Mouse (Mus musculus) bone marrow, adult 2 months (tissue): Measurements from ENCODE around the gene Flnb. TPM values are rescaled to one million over a fixed set of nuclear protein-coding genes. Genes with fewer than 3 reads are reported as not detected.

Source experiments
- H3K27ac ChIP-seq: fragments of 200-500 bp; 2 replicates; pipeline ENCODE4 v1.5.1; 2012; ENCODE audit warnings: low read depth, mild to moderate bottlenecking, control low read depth, inconsistent platforms, low read length; ENCODE audit not compliant: control insufficient read depth, poor library complexity, insufficient read depth
- H3K4me1 ChIP-seq: fragments of 200-500 bp; 2 replicates; pipeline ENCODE4 v1.6.1; 2011; ENCODE audit warnings: low read length; ENCODE audit not compliant: control insufficient read depth, insufficient read depth
- H3K4me3 ChIP-seq: fragments of 200-500 bp; replicated peaks from 2 replicates; pipeline ENCODE3; 2011; ENCODE audit warnings: mild to moderate bottlenecking, low read depth, low read length, control low read depth; ENCODE audit not compliant: control insufficient read depth
- CTCF ChIP-seq: fragments of 200-500 bp; IDR thresholded peaks from 2 replicates; pipeline ENCODE4 v1.5.1; 2011; ENCODE audit warnings: low read length, control low read depth; ENCODE audit not compliant: control insufficient read depth, insufficient read depth
- POLR2A ChIP-seq: fragments of 200-500 bp; IDR thresholded peaks from 2 replicates; pipeline ENCODE4 v1.6.1; 2011; ENCODE audit warnings: low read depth, mild to moderate bottlenecking, control low read depth, low read length, borderline replicate concordance; ENCODE audit not compliant: control insufficient read depth
- WGBS: fragments of 180-500 bp; shearing (Covaris S2); methylation state at CpG from one replicate; pipeline ENCODE4 v1.1.7; 2018; 5-methylcytosine and 5-hydroxymethylcytosine counted together
- polyA plus RNA-seq: library from polyadenylated mRNA; stranded (reverse); fragments of >200 nt; gene quantifications from 2 replicates; pipeline ENCODE4 v1.2.4, GENCODE M21; 2011; ENCODE audit warnings: low replicate concordance; ENCODE audit not compliant: missing spikeins, insufficient read depth, insufficient read length

Gene Flnb
- polyA plus RNA-seq, 1 experiment = 5.4 TPM

- 71% methylated on average over 4 of the region's 4 CpGs for WGBS
- Histone ChIP-seq H3K4me3 (no peak overlapping the region), H3K27ac (no peak overlapping the region), H3K4me1 (no peaks in the 10 kb centered on the region)
- TF ChIP-seq CTCF (no peak), POLR2A (no peak)
These were observed 15.7 kb downstream of the Flnb start for GRCm38 (mm10) chr14:7833458-7833857.

GRCm38 (mm10) chr14:7838564-7839089 lies 20.9 kb downstream of the Flnb start:
- WGBS = 75% methylated on average over 5 of the region's 5 CpGs
- no peaks in the 10 kb centered on the region; the same call in 1 of the 2 replicates for H3K4me1 ChIP-seq
- TF ChIP-seq POLR2A (no peak), CTCF (no peak)

DNA sequence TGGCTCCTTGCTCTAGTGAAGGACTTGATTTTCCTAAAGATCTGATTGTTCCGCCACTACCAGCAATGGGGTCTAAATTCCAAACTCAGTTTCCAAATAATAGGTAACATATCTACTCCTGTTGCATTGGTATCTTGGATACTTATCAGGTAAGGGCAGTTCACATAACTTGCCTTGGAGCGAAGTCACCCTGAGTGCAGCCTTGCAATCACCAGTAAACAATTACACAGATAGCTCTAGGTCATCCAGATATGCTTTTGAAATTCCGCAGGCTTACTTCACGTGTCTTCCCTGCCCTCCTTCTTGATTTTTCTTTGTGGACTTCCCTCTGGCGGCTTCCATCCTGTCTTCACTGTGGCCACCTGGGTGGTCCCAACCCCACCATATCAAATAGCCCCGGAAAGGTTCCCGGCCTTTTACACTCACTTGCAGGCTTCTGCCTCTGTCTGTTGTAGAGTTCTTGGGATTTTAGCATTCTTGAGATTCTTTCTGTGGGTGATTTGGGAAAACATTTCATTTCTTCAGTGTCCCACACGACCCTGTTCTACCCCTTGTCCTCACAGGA lies 22.3 kb downstream of the Flnb start:
- TF ChIP-seq CTCF = no peak
- TF ChIP-seq POLR2A = no peak
- Histone ChIP-seq H3K4me1 (no peaks in the 10 kb centered on the region; the same call in 1 of the 2 replicates), H3K27ac (no peak overlapping the region), H3K4me3 (no peak overlapping the region)
- 74% methylated on average over 8 of the region's 8 CpGs for WGBS

More at GRCm38 (mm10) chr14:7838564-7839089, 20.9 kb downstream of the Flnb start:
- H3K4me3 ChIP-seq = no peak overlapping the region
- H3K27ac ChIP-seq = no peak overlapping the region

DNA sequence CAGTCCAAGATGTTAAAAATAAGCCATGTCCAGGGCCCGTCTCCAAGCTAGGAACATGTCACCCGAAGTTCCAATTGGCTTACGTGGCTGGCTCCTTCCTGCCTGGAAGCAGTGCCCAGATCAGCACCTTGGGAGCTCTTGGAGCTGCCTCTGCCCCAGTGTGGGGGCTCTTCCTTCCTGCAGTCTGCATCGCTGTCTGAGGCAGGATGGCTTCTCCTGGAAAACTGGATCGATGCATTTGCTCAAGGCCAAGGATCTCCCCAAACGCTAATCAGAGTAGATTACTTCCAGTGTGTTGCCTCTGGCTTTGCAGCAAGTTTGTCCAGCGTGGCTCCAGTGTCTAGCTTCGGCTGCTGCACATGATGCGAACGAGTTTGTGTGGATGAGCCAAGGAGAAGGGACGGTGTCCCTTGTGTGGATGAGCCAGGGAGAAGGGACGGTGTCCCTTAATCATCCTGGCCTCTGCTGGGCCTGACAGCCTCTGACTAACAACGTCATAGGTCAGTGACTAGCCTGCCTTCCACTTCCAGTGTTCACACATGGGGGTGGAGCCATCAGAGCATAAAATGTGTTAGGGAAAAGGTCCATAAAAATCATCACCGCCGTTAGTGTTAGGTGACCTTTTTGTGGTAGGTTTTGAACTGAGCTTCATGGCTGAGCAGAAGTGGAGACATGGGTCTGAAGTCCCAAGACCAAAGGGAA lies 25.0 kb downstream of the Flnb start:
- no peak overlapping the region for H3K4me3 ChIP-seq
- no peak for TF ChIP-seq CTCF
- no peak for TF ChIP-seq POLR2A
- no peak overlapping the region for H3K27ac ChIP-seq
- no peaks in the 10 kb centered on the region; the same call in 1 of the 2 replicates for H3K4me1 ChIP-seq
- 82% methylated on average over 15 of the region's 15 CpGs for WGBS

- 78% methylated on average over 4 of the region's 4 CpGs for WGBS
- Histone ChIP-seq H3K4me1 (no peaks in the 10 kb centered on the region; the same call in 1 of the 2 replicates), H3K4me3 (no peak overlapping the region), H3K27ac (no peak overlapping the region)
- no peak for TF ChIP-seq POLR2A
- no peak for TF ChIP-seq CTCF
These were observed 28.9 kb downstream of the Flnb start for GRCm38 (mm10) chr14:7846696-7847095.

DNA sequence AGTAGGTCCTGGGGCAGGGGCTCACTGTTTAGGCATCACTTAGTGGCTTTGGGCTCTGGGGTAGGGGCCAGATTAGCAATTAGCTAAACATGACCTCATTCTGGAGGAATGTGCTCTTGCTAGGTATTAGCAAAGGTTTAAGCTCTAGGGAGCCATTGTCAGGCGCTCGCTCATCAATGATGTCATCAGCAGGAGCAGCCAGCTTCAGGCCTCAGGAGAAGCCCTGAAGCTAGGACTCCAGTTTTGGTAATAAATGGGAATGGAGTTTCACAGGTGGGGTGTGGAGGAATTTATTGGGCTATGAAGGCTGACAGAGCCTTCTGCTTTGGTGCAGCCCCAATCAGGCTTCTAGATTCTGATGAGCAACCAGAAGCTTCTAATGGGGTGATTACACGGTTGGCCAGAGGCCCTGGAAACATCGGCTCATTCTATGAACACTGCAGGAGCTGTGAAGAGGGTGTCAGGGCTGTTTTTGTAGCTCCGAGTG lies 30.0 kb downstream of the Flnb start:
- TF ChIP-seq POLR2A = no peak
- TF ChIP-seq CTCF = no peak
- Histone ChIP-seq H3K4me1 (no peaks in the 10 kb centered on the region; the same call in 1 of the 2 replicates), H3K27ac (no peak overlapping the region), H3K4me3 (no peak overlapping the region)
- 88% methylated on average over 5 of the region's 5 CpGs for WGBS

DNA sequence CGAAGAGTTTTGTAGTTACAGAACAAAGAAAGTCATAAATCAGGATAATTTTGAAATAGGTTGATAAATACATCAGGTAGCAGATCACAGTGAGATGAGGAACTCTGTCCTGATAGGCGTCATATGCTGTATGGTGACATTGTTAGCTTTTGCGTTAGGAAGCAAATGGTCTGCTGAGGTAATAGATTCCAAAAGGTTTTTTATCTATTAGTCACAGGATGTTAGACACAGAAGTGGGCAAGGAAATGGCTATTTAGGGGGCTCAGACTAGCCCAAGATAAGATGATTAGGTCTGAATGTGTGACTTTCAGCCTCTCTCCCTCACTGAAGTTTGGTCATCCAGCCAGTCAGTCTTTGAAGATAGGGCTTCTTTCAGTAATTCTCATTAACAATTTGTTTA lies 33.2 kb downstream of the Flnb start:
- no peaks in the 10 kb centered on the region; the same call in 1 of the 2 replicates for H3K4me1 ChIP-seq
- WGBS = 27% methylated on average over 3 of the region's 3 CpGs
- H3K27ac ChIP-seq = no peak overlapping the region

DNA sequence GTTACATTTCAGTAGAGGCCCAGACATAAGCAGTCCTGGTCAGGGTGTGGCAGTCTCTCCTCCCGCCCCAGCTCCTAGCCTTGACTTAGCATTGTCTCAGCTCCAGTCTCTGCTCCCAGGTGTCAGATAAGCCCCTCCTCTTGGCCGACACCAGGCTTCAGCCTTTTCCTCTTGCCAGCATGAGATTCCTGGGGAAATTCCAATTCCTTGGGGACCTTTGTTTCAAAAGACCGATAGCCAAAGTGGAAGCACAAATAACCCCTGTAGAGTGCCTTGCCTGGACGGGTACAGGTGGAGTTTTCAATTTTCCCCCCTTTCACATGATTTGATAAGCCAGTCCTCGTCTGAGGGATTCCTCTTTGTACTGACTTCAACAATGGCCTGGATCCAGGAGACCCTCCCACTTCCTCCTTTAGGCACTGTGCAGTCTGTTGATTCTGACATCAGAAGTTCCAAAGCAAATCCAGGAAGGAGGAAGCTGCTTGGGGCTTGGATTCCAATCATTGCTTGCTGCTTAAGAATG lies 33.8 kb downstream of the Flnb start:
- TF ChIP-seq POLR2A (no peak), CTCF (no peak)
- Histone ChIP-seq H3K4me3 (no peak overlapping the region), H3K4me1 (no peaks in the 10 kb centered on the region; the same call in 1 of the 2 replicates), H3K27ac (no peak overlapping the region)
- 48% methylated on average over 5 of the region's 5 CpGs for WGBS

More for the DNA sequence above, 33.2 kb downstream of the Flnb start:
- TF ChIP-seq CTCF (no peak), POLR2A (no peak)
- H3K4me3 ChIP-seq = no peak overlapping the region
